Mouse (Mus musculus) spleen, adult 2 months (tissue): ENCODE data around the gene Olfr1124.

ENCODE experiments used
- CTCF ChIP-seq: fragments of 200-500 bp; IDR thresholded peaks from 2 replicates; pipeline ENCODE4 v1.5.1; 2011; ENCODE audit warnings: mild to moderate bottlenecking, inconsistent platforms; ENCODE audit not compliant: insufficient read depth, insufficient read length, insufficient replicate concordance; ENCODE audit errors: extremely low read depth
- POLR2A ChIP-seq: fragments of 200-500 bp; IDR thresholded peaks from 2 replicates; pipeline ENCODE4 v1.6.1; 2011; ENCODE audit warnings: low read depth, low read length, inconsistent platforms

GRCm38 (mm10) chr2:87453662-87454061, 23.6 kb downstream of the Olfr1124 start, which contains the start of gene Olfr1126:
- TF ChIP-seq POLR2A: no peak
- no peak for TF ChIP-seq CTCF
